23 mouse cellular contexts compared by ENCODE assay signal in the genomic region with DNA sequence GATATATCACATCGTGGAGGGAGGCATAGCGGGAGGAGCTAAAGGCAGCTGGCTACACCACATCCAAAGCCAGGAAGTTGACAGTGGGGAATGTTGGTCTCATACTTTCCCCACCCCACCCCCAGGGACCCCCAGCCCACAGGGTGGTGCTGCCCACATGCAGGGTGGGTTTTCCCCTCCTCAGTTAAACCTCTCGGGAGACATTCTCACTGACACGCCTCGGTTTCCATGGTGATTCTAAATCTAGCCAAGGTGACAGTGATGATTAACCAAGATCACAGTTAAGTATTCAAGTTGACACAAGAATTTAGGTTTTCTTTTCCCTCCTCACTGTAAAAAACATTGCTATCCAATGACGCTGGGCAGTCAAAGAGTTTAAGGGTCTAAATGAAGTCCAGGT.
A peak's percentile ranks its signal among the peaks of the same experiment; 100 is the strongest.
DNase-seq lines count a peak whose midpoint lies in the region; ATAC-seq and TF ChIP-seq lines count a peak whose summit lies in the region.
"Had no signal": no experiment of that assay in that cellular context is flagged by ENCODE, and none has a peak within 500 bp of the region (broad histone marks: within the 10 kb centered on the region; RNA-seq: fewer than 3 reads in every experiment).

No protein-coding gene starts in this region.

- H3K27ac ChIP-seq in kidney, adult 2 months (ENCODE audit: insufficient read depth, low read depth, low read length): no peak overlapping the region
- no peak overlapping the region for H3K27ac ChIP-seq in kidney, embryonic 16.5 days (ENCODE audit: low read length)
- H3K27ac ChIP-seq in CH12.LX (ENCODE audit: insufficient read depth, low read depth): no peak overlapping the region
- H3K27ac ChIP-seq: embryonic facial prominence, embryonic 10.5 days; embryonic facial prominence, embryonic 12.5 days; forebrain, embryonic 13.5 days; forebrain, embryonic 15.5 days had no signal

- peaks cover 37% of the 10 kb centered on the region for H3K4me1 ChIP-seq in kidney, adult 2 months (ENCODE audit: control insufficient read depth, insufficient read depth, low read length)
- peaks cover 15% of the 10 kb centered on the region for H3K4me1 ChIP-seq in kidney, embryonic 16.5 days (ENCODE audit: insufficient read depth, low read length)
- peaks cover 24 to 49% of the 10 kb centered on the region in 2 experiments for H3K4me1 ChIP-seq in CH12.LX (ENCODE audit: control insufficient read depth in 1 of 2, insufficient read depth in 2 of 2)
- H3K4me1 ChIP-seq: embryonic facial prominence, embryonic 12.5 days; forebrain, embryonic 13.5 days had no signal

- no peak; the same call in 1 of the 2 replicates for ATAC-seq in kidney, embryonic 16.5 days (ENCODE audit: low FRiP score, low TSS enrichment)
- ATAC-seq: activated CD4-positive, CD25-positive, alpha-beta regulatory T cell, adult 4 months; forebrain, embryonic 13.5 days; forebrain, embryonic 15.5 days; Patski had no signal

- H3K4me2 ChIP-seq in kidney, embryonic 16.5 days (replicated peaks; ENCODE audit: low read depth, low read length): no peak overlapping the region
- peak overlapping the region; percentile 30 for H3K4me2 ChIP-seq in CH12.LX (ENCODE audit: insufficient read depth, low read depth, poor library complexity, severe bottlenecking)
- H3K4me2 ChIP-seq: embryonic facial prominence, embryonic 12.5 days; forebrain, embryonic 13.5 days; forebrain, embryonic 15.5 days had no signal

- in situ Hi-C loops in CH12.LX (cut with MboI; ENCODE audit: low pct_ligation_motif_present, low pct_unique_long_range_greater_than_20kb, low sequenced_read_pairs): no loop called here

- TF ChIP-seq CTCF in kidney, adult 2 months (conservative IDR thresholded peaks at IDR 0.05; ENCODE audit: insufficient read depth, insufficient read length, low read depth, low read length): no peak
- no peak for TF ChIP-seq CTCF in CH12.LX (conservative IDR thresholded peaks at IDR 0.05 in 1 of 2, IDR thresholded peaks at IDR 0.05 in 1 of 2; ENCODE audit: low read depth in 2 of 2, low read length in 2 of 2)

- TF ChIP-seq RAD21 in CH12.LX (IDR thresholded peaks at IDR 0.05; ENCODE audit: low read depth, low read length): no peak

- H3K9ac ChIP-seq in kidney, embryonic 16.5 days (replicated peaks; ENCODE audit: low read length): no peak overlapping the region
- no peak overlapping the region for H3K9ac ChIP-seq in CH12.LX (ENCODE audit: insufficient read depth, low read depth)
- H3K9ac ChIP-seq: embryonic facial prominence, embryonic 12.5 days; forebrain, embryonic 13.5 days; forebrain, embryonic 15.5 days had no signal

- dilution Hi-C loops in CH12.LX (cut with MboI; ENCODE audit: extremely low pct_ligation_motif_present, extremely low pct_unique_long_range_greater_than_20kb, low sequenced_read_pairs): no loop called here

- 56% methylated on average over 6 of the region's 6 CpGs for WGBS in kidney, adult 2 months
- 74% methylated on average over 6 of the region's 6 CpGs for WGBS in kidney, embryonic 16.5 days

- no peak overlapping the region for H3K4me3 ChIP-seq in kidney, adult 2 months (ENCODE audit: insufficient read depth, low read depth, low read length)
- no peak overlapping the region for H3K4me3 ChIP-seq in kidney, embryonic 16.5 days (ENCODE audit: low read length)
- H3K4me3 ChIP-seq in CH12.LX (replicated peaks in 1 of 3; ENCODE audit: low read depth in 2 of 3, low read length in 2 of 3, poor library complexity in 1 of 3): no peak overlapping the region
- H3K4me3 ChIP-seq: embryonic facial prominence, embryonic 10.5 days; embryonic facial prominence, embryonic 12.5 days; forebrain, embryonic 13.5 days; forebrain, embryonic 15.5 days had no signal

- H3K36me3 ChIP-seq in kidney, adult 2 months (ENCODE audit: control insufficient read depth, insufficient read depth, low read length): no peaks in the 10 kb centered on the region
- no peaks in the 10 kb centered on the region for H3K36me3 ChIP-seq in kidney, embryonic 16.5 days (ENCODE audit: insufficient read depth, low read length)
- no peaks in the 10 kb centered on the region for H3K36me3 ChIP-seq in CH12.LX (replicated peaks in 1 of 2; ENCODE audit: control insufficient read depth in 1 of 2, insufficient read depth in 1 of 2, low read length in 1 of 2)
- H3K36me3 ChIP-seq: embryonic facial prominence, embryonic 12.5 days; forebrain, embryonic 15.5 days; G1E had no signal

- H3K27me3 ChIP-seq in kidney, adult 2 months (replicated peaks; ENCODE audit: control insufficient read depth, insufficient read depth, low read length): no peaks in the 10 kb centered on the region
- no peaks in the 10 kb centered on the region for H3K27me3 ChIP-seq in kidney, embryonic 16.5 days (ENCODE audit: insufficient read depth, low read length)
- no peaks in the 10 kb centered on the region for H3K27me3 ChIP-seq in CH12.LX (replicated peaks)
- H3K27me3 ChIP-seq: embryonic facial prominence, embryonic 12.5 days; forebrain, embryonic 15.5 days; Patski had no signal

- peak; percentile 83 for DNase-seq in kidney, adult 2 months
- DNase-seq in kidney, adult 9 months: peak; percentile 80
- DNase-seq in kidney, postnatal 4 days: no peak
- DNase-seq in kidney, postnatal 36 days: peak; percentile 40 to 66
- no peak for DNase-seq in kidney, postnatal 10 days
- DNase-seq in CH12.LX (ENCODE audit: extremely low read depth): peak; percentile 73
- DNase-seq in gastrocnemius, postnatal 10 days: no peak
- DNase-seq: adrenal gland, adult 8-10 months; adrenal gland, postnatal 14 days; adrenal gland, postnatal 36 days; cerebellum, adult 11-12 months; cerebellum, adult 2 months; cerebellum, adult 9-10 months; cerebellum, postnatal 10 days; cerebellum, postnatal 25 days had no signal

- TF ChIP-seq POLR2A in kidney, adult 2 months (IDR thresholded peaks at IDR 0.05; ENCODE audit: low read depth, low read length): no peak
- TF ChIP-seq POLR2A in CH12.LX (IDR thresholded peaks at IDR 0.05; ENCODE audit: low read depth, low read length): no peak

- no peaks in the 10 kb centered on the region for H3K9me3 ChIP-seq in kidney, embryonic 16.5 days (ENCODE audit: low read length)
- H3K9me3 ChIP-seq in CH12.LX (replicated peaks; ENCODE audit: low read length): no peaks in the 10 kb centered on the region
- H3K9me3 ChIP-seq: embryonic facial prominence, embryonic 10.5 days; embryonic facial prominence, embryonic 12.5 days; forebrain, embryonic 13.5 days; forebrain, embryonic 15.5 days had no signal

- no peaks in the 10 kb centered on the region for H3K79me2 ChIP-seq in CH12.LX (replicated peaks; ENCODE audit: control insufficient read depth, extremely low read depth, insufficient read depth, poor library complexity, severe bottlenecking)

- peak; percentile 16; the same call in 1 of the 2 replicates for TF ChIP-seq EP300 in CH12.LX (IDR thresholded peaks at IDR 0.05; ENCODE audit: low read length)

TF ChIP-seq in CH12.LX, 34 proteins besides CTCF, POLR2A, EP300 and RAD21:
- peak; percentile 35; the same call in 1 of the 2 replicates for TF ChIP-seq ETS1 (conservative IDR thresholded peaks at IDR 0.05; ENCODE audit: low read depth, low read length)
- no peak for TF ChIP-seq POLR2AphosphoS2 (IDR thresholded peaks at IDR 0.05; ENCODE audit: low read depth, low read length)
- TF ChIP-seq MEF2A (IDR thresholded peaks at IDR 0.05; ENCODE audit: borderline replicate concordance, low read depth, low read length): peak; percentile 63; the same call in 1 of the 2 replicates
- TF ChIP-seq TBP (conservative IDR thresholded peaks at IDR 0.05; ENCODE audit: low read depth, low read length): no peak
- TF ChIP-seq CHD1 (IDR thresholded peaks at IDR 0.05; ENCODE audit: low read depth, low read length): no peak
- TF ChIP-seq UBTF (IDR thresholded peaks at IDR 0.05; ENCODE audit: low read depth, low read length): no peak
- TF ChIP-seq ELF1 (IDR thresholded peaks at IDR 0.05; ENCODE audit: low read depth, low read length): 0 out of 2 replicates have a peak, but pooled peaks have one; percentile 14
- TF ChIP-seq SMC3 (IDR thresholded peaks at IDR 0.05; ENCODE audit: low read depth, low read length): no peak

Comparison
In these comparisons a context has a peak if more than half of its experiments do, and no peak if none do; other contexts are left out.
1. DNase-seq: peak in kidney, adult 2 months (single experiment), kidney, adult 9 months (single experiment), kidney, postnatal 36 days (2 of 2) and CH12.LX (single experiment); none in kidney, postnatal 4 days (0 of 2), kidney, postnatal 10 days (single experiment) and gastrocnemius, postnatal 10 days (single experiment).